Mouse (Mus musculus) kidney, postnatal 0 days (tissue): ENCODE results near the gene Dnajc10. TPM values are rescaled to one million over a fixed set of nuclear protein-coding genes. Genes with fewer than 3 reads are reported as not detected.
A peak's percentile ranks its signal among the peaks of the same experiment; 100 is the strongest.

Experiments used
- ATAC-seq: fragments of 200-750 bp; cut with Nextera tagmentation; replicated peaks from 2 replicates; pipeline ENCODE4 v1.8.0; 2017; ENCODE audit warnings: low read depth, moderate number of reproducible peaks, moderate TSS enrichment, moderate library complexity; ENCODE audit not compliant: low FRiP score
- DNase-seq: peaks from one replicate; pipeline ENCODE4 v3.0.0-alpha.2; 2016; ENCODE audit warnings: low spot score
- H3K27ac ChIP-seq: fragments of 300-500 bp; sonication (generic); 2 replicates; pipeline ENCODE4 v1.5.1; 2014; ENCODE audit warnings: mild to moderate bottlenecking
- H3K27me3 ChIP-seq: fragments of 300-500 bp; sonication (generic); 2 replicates; pipeline ENCODE4 v1.6.1; 2014; ENCODE audit warnings: low read length, mixed read lengths; ENCODE audit not compliant: insufficient read depth
- H3K36me3 ChIP-seq: fragments of 300-500 bp; sonication (generic); 2 replicates; pipeline ENCODE4 v1.6.1; 2014; ENCODE audit warnings: low read length, mixed read lengths; ENCODE audit not compliant: insufficient read depth
- H3K4me1 ChIP-seq: fragments of 300-500 bp; sonication (generic); replicated peaks from 2 replicates; pipeline ENCODE4 v1.6.1; 2014; ENCODE audit warnings: antibody characterized with exemption, low read length, mixed read lengths; ENCODE audit not compliant: insufficient read depth
- H3K4me2 ChIP-seq: fragments of 300-500 bp; sonication (generic); 2 replicates; pipeline ENCODE4 v1.6.1; 2014; ENCODE audit warnings: mild to moderate bottlenecking, low read length, moderate library complexity, mixed read lengths
- H3K4me3 ChIP-seq: fragments of 300-500 bp; sonication (generic); replicated peaks from 2 replicates; pipeline ENCODE4 v1.5.1; 2014; ENCODE audit warnings: low read depth, low read length
- H3K9ac ChIP-seq: fragments of 300-500 bp; sonication (generic); 2 replicates; pipeline ENCODE4 v1.6.1; 2014; ENCODE audit warnings: low read depth, low read length
- H3K9me3 ChIP-seq: fragments of 300-500 bp; sonication (generic); replicated peaks from 2 replicates; pipeline ENCODE4 v1.6.1; 2016; ENCODE audit warnings: low read length, inconsistent platforms, mixed read lengths
- CTCF ChIP-seq: IDR thresholded peaks from 2 replicates; pipeline ENCODE4 v1.5.1; 2016; ENCODE audit warnings: antibody characterized with exemption, low read depth, mild to moderate bottlenecking, moderate library complexity
- WGBS: fragments of 180-500 bp; shearing (Covaris S2); extraction: QIAGEN DNeasy Blood & Tissue Kit; methylation state at CpG from one replicate; pipeline ENCODE4 v1.1.7; 2014; 5-methylcytosine and 5-hydroxymethylcytosine counted together
- polyA plus RNA-seq: library from polyadenylated mRNA; unstranded; fragments of >200 nt; fragmentation: Nextera tagmentation; extraction: Ambion mirVana; gene quantifications from 2 replicates; pipeline ENCODE4 v1.2.1, GENCODE M21; 2015

Gene Dnajc10
- polyA plus RNA-seq, 1 experiment from 2014 or later: 71.0 TPM

DNA sequence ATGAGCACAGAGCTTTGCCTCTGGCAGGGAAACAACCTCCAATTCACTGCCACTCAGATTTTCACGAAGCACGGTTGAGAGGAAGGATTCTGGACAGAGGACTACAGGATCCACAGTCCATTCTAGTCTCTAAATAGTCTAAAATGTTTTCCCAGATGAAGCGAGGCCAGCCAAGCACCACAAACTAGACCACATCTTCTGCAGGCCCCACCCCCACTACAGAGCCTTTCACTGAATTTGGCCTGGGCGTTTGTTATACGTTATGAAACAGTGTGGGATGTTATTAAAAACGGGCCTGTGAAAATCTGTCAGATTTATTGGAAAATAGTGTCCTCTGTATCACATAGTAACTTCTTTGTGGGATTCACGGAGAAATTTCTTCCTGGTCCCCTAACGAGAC lies 56.2 kb downstream of the Dnajc10 start:
- Histone ChIP-seq H3K27me3 (no peaks in the 10 kb centered on the region), H3K4me2 (no peak overlapping the region), H3K9ac (no peak overlapping the region), H3K4me3 (no peak overlapping the region), H3K36me3 (no peaks in the 10 kb centered on the region), H3K27ac (no peak overlapping the region), H3K9me3 (no peaks in the 10 kb centered on the region), H3K4me1 (no peaks in the 10 kb centered on the region)
- ATAC-seq (no peak), DNase-seq (no peak)
- WGBS: 75% methylated on average over 8 of the region's 8 CpGs
- TF ChIP-seq CTCF: no peak

DNA sequence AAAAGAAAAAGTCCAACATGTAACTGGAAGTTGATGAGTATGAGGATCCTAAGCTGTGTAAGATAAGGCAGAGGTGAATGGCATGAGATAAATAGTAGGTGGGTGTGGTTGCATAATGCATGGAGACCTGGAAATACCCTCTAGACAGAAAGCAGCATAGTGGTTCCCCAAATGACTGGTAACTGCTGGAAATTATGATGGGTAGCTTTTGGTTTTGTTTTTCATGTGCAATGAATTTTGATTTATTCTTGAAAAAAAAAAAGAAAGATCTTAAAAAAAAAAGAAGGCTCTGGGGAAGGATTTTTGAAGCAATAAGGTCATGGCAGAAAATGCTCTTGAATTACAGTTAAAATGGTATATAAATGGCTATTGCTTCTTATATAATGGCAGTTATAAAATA lies 59.6 kb downstream of the Dnajc10 start:
- no peak overlapping the region for H3K4me3 ChIP-seq
- H3K36me3 ChIP-seq: no peaks in the 10 kb centered on the region
- no peak overlapping the region for H3K4me2 ChIP-seq
- no peak overlapping the region for H3K9ac ChIP-seq
- no peaks in the 10 kb centered on the region for H3K4me1 ChIP-seq
- no peaks in the 10 kb centered on the region for H3K9me3 ChIP-seq
- ATAC-seq: no peak
- DNase-seq: no peak
- H3K27ac ChIP-seq: no peak overlapping the region
- TF ChIP-seq CTCF: no peak
- no peaks in the 10 kb centered on the region for H3K27me3 ChIP-seq

DNA sequence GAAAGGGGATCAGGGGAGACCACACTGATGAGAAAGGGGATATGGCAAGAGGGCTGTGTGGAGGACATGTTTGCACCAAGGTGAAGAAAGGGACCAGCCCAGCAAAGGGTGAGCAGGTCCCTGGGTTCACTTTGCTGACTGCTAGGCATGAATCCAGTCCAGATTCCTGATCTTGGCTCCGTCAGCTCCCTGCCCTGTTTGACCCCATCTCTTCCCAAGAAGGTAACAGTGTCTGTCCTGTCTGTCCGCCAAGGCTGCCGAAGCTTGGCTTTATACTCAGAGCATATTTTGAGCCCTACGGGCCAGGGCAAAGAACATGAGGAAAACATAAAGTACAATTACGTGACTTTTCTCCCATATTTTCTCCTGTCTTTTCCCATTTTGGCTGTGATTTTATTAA lies 64.6 kb downstream of the Dnajc10 start:
- Histone ChIP-seq H3K4me2 (no peak overlapping the region), H3K4me1 (no peaks in the 10 kb centered on the region), H3K27ac (no peak overlapping the region), H3K9me3 (no peaks in the 10 kb centered on the region), H3K27me3 (no peaks in the 10 kb centered on the region), H3K36me3 (no peaks in the 10 kb centered on the region), H3K9ac (no peak overlapping the region), H3K4me3 (no peak overlapping the region)
- no peak for ATAC-seq
- no peak for DNase-seq
- no peak for TF ChIP-seq CTCF
- WGBS: 82% methylated on average over 5 of the region's 5 CpGs

DNA sequence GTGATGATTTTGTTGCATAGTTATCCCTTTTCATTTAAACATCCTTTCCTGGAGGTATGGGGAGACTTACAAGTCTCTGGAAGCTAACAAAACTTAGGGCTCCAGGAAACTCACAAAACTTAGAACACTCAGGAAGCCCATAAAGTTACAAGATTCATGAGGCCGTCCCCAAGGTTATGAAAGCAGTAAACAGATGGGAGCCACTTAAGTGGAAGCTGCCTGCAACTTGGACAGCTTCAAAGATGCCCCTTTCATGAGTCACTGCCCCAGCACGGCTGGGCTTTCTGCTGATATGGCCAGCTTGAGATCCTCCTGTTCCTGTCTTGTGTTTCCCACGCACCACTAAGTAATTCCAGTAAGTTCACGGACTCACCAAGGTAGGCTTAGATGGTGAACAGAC lies 69.2 kb downstream of the Dnajc10 start:
- Histone ChIP-seq H3K27ac (no peak overlapping the region), H3K36me3 (no peaks in the 10 kb centered on the region), H3K27me3 (no peaks in the 10 kb centered on the region), H3K4me2 (no peak overlapping the region), H3K4me1 (no peaks in the 10 kb centered on the region), H3K9ac (no peak overlapping the region), H3K9me3 (no peaks in the 10 kb centered on the region), H3K4me3 (no peak overlapping the region)
- ATAC-seq: no peak
- DNase-seq: peak; percentile 38
- WGBS: 20% methylated on average over 4 of the region's 4 CpGs
- TF ChIP-seq CTCF: no peak

DNA sequence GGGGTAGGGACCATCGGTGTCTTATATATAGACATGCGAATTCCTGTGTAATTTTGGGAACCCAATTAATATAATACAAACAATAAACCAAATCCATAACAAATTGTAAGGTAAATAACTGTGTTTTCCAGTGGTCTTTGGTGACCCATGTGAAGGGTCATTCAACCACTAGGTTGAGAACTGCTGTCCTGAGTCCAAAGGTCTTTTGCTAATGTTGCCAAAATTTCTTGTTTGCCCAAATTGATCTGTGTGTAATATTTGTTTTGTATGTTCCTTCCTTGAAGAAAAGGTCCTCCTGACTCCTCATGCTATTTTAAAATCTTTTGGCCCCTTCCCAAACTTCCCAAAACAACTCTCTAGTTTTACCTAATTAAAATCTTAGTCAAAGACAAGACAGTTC lies 71.0 kb downstream of the Dnajc10 start:
- Histone ChIP-seq H3K9me3 (no peaks in the 10 kb centered on the region), H3K27ac (no peak overlapping the region), H3K9ac (no peak overlapping the region), H3K4me1 (no peaks in the 10 kb centered on the region), H3K4me3 (no peak overlapping the region), H3K27me3 (no peaks in the 10 kb centered on the region), H3K36me3 (no peaks in the 10 kb centered on the region), H3K4me2 (no peak overlapping the region)
- WGBS: 100% methylated on average over 2 of the region's 2 CpGs
- no peak for DNase-seq
- ATAC-seq: no peak
- TF ChIP-seq CTCF: no peak

DNA sequence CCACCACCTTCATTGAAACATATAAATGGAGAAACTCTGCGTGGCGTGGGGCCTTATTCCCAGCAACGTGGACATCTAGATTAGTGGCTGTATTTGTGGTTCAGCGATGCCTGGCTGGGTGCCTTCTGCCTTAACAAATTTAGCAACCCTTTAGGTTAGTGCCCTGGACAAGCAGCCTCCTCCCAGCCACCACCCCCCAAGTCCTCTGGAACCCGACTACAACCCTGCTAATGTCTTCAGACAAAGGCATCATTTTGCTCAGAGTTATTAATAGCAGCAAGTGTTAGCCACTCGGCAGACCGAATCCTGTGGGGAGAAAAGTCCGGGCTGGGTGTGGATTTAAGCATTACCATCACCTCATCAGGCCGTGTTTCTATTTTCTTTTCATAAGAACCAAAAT lies 72.4 kb downstream of the Dnajc10 start:
- ATAC-seq: no peak
- Histone ChIP-seq H3K27ac (no peak overlapping the region), H3K9ac (no peak overlapping the region), H3K4me1 (no peaks in the 10 kb centered on the region), H3K9me3 (no peaks in the 10 kb centered on the region), H3K36me3 (no peaks in the 10 kb centered on the region), H3K27me3 (no peaks in the 10 kb centered on the region), H3K4me3 (no peak overlapping the region), H3K4me2 (no peak overlapping the region)
- 68% methylated on average over 9 of the region's 9 CpGs for WGBS
- TF ChIP-seq CTCF: no peak
- DNase-seq: no peak

DNA sequence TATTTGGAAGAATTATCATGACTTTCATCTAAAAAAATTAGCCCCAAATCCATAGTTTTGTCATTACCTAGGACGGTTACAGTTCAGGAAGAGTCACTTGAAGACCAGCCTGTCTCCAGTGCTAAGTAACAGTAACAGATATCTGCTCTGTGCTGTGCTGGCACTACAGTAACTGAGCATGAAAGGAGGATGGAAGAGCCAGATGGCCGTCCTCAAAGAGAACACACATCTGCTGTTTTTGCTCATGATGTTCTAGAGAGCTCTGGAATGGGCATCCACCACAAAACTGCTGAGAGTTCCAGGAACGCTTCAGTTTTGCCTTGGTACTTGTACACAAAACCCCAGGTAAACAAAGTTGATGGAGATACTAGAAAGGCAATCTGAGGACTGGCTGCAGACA lies 73.1 kb downstream of the Dnajc10 start:
- H3K9ac ChIP-seq: no peak overlapping the region
- no peaks in the 10 kb centered on the region for H3K9me3 ChIP-seq
- DNase-seq: no peak
- no peak for ATAC-seq
- H3K4me3 ChIP-seq: no peak overlapping the region
- WGBS: 70% methylated on average over 3 of the region's 3 CpGs
- H3K36me3 ChIP-seq: no peaks in the 10 kb centered on the region
- no peak for TF ChIP-seq CTCF
- no peak overlapping the region for H3K4me2 ChIP-seq
- H3K27me3 ChIP-seq: no peaks in the 10 kb centered on the region
- no peak overlapping the region for H3K27ac ChIP-seq
- H3K4me1 ChIP-seq: no peaks in the 10 kb centered on the region
